Mouse (Mus musculus): ENCODE measurements at regions not wholly inside any gene's neighbourhood (a gene's known extent, or its start where the extent isn't known, plus 50 kb on each side); places are given as distances from the start of the nearest gene placed in this dataset.
A peak's percentile ranks its signal among the peaks of the same experiment; 100 is the strongest.

DNA sequence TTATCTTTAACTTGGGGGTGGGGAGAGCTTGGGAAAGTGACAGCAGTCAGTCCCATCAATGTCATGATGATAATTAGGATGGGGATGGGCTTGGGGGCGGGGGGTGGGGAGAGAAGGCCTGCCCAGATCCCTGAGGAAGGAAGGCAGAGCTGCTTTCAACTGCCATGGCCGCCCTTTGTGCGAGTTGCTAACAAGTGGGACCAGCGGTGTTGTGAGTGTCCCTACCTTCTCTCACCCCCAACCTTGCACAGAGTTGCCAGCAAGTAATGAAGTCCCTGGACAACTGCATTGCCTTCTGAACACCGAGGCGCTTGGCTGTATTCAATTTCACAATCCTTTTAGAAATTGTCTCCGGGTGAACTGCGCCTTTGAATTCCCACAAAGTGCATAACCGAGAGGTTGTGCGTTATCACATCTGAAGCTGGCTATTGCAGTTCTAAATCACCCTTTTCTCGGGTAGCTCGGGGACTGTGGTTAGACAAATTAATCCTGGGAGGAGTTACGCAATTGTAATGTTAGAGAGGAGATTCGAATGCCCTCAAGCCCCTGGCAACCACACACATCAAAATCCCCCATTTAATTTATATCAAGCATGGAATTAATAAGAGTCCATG, 257.9 kb upstream of the Daam1 start:
- no peak for DNase-seq (ENCODE audit: low spot score)

DNA sequence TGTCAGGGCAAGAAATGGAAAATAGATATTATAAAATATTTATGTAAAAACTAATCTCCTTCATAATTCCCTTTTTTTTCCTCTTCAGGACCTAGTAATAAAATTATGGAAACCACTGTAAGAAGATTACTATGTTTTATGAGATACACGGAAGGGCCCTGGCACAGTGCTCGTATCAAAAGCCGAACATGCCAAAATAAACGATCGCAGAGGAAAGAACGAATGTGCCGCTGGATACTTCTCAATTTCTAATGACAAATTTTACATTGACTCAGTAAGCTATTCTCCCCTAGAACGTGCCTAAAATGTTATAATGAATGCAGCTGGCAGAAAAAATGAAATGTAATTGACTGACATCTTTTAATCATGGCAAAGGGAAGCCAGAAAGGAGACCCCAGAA, 257.4 kb upstream of the Daam1 start:
- DNase-seq (ENCODE audit: low spot score) = no peak

DNA sequence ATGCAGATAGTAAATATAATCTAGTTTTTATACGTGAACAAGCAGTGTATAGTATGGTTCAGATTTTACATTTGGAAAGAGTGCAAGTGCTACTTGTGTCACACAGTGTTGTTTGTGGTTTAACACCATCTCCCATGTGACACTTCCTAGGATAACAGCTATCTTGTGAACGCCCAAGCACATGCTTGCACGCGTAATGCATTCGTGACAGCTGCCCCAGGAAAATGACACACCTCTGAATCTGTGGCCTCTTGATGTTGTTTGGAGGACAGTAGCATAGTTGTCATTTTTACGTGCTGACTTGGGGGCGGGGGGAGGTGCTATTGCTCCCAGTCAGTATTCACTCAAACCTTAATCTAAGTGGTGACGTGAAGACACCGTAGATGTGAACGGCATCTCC, 256.2 kb upstream of the Daam1 start:
- no peak for DNase-seq (ENCODE audit: low spot score)

DNA sequence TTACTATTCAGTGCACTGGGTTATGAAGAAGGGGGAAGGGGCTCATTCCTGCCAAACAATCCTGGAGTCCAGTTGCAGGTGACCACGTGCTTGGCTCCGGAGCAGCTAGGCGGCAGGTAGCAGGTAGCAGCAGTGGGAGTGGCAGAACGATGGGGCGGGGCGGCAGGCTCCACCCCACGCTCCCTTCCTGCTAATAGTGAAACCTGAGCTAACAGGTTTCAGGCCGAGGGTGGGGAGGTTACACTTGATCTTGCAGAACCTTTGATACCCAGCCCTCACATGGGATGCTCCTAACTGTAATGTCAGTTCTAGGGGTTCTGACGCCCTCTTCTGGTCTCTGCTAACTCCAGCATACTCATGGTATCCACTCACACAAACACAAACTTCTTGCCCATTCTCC, 253.5 kb upstream of the Daam1 start:
- peak; percentile 41 for DNase-seq (ENCODE audit: low spot score)

DNA sequence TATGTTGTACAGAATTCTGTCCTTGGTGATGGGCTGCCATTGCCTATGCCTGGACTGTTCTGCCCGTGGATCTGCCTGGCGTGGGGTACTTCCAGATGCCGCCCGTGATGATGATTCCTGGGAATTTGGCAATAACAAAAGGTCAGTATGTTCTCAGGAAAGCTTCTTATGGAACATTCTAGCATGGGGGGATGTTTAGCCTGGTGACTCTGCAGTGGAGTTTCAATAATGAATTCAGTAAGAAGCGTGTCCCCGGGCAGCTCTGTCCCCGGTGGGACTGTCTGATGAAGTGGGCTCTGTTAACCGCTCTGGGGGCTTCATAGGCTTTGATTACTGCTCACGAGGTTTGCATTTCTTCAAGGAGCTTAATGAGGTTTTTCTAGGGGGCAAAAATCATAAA, 252.9 kb upstream of the Daam1 start:
- no peak for DNase-seq (ENCODE audit: low spot score)

DNA sequence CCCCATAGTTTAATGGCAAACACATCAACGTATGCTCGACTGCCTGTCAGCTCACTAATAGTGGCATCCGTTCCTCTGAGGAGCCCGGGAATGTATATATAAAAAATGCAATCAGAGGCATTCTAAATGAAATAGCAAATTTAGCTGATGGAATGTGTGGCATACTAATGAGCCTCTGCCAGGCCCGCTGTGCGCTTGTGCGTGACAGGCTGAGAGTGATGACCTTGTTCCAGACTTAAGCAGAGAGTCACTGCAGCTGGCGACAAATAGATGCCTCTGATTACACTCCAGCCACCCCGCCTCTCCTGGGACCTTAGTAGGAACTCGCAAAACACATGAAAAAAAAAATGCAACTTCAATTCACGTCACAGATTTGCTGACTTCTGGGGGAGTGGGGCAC, 252.0 kb upstream of the Daam1 start:
- no peak for DNase-seq (ENCODE audit: low spot score)

DNA sequence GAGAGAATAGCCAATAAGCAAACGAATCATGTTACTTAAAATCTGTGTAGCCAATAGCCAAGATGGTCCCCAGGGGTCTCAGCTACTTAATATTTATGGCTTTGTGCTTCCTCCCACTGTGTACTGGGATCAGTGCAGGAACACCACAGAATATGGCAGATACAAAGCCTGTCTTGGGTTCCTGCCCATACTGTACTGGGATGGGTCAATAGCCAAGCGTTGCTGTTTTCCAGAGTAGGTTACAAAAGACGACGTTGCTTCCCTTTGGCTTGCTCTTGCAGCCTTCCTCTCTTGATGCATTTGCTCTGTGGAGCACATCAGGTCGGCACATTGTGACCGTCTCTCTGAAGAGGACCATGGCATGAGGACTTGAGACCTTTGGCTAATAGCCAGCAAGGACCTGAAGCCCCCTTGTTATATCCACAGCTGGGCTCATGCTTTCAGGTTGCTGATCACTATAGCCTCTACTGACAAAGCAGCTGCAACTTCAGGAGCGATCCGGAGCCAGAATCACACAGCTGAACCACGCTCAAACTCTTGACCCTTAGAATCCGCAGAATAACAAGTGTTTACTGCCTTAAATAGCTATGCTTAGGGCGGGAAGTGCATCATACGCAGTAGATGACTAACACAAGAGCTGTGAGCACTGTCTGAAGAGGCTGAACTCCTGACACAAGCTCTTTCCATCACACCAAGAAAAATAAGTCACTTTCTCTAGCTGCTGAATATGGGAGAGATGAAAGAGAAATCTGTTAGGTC, 250.2 kb upstream of the Daam1 start:
- no peak for DNase-seq (ENCODE audit: low spot score)

DNA sequence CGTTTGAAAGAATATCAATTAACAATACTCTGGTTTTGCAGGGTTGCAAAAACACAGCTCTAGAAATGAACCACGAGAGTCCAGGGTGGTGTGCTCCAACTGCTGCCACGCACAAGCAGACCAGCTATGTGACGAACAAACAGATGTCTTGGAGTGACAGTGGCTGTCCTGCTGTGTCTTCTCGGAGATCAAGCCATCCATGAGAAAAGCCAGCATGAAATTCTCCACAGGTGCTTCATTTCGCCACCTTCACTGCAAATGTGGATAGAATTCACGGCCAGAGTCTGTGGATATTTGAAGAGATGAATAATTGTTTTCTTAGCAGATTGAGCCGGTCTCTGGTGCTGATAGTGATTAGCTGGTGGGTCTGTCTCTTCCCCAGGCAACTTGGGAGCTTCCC, 246.3 kb upstream of the Daam1 start:
- no peak for DNase-seq (ENCODE audit: low spot score)

DNA sequence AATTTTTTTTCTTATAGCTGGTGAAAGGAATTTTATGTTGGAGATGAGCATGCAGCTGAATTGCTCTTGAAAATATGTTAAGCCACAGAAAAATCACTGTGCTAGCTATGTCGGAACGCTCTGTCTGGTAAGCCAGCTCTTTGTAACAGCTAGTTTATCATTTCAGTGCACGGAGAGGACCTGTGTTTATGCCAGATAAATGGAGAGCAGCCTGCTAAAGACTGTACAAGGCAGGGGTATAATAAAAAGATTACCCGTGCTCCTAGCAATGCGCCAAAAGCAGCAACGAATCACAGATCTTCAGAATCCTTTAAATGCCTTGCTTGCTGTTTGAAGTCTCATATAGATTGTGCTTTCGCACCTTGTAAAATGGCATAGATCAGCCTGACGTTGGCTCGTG, 232.2 kb upstream of the Daam1 start:
- DNase-seq (ENCODE audit: low spot score) = no peak

DNA sequence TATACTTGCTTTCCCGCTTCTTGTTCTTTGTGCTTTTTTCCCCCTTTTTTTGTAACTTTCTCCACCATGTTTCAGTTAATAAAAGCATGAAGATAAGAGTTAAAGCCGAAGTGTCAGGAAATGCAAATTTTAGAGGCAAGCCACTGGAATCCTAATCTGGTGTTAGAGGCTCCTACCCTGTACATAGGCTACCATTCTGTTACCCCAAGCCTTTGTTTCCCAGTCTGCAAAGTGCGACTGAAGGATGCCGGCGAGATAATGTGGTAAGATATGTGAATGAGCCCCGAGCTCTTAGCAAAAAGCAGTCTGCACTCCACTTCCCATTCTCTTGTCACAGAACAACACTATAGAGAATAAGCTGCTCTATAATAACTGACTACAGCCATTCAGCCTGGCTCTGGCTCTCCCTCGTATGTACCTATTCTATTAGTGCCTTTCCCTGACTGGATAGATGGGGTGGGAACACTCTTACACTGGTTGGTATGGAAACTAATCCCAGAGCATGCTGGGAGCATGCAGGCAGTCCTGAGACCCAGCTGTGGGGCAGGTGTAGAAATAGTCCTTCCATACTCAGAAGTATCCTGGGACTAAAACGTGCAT, 229.7 kb upstream of the Daam1 start:
- no peak for DNase-seq (ENCODE audit: low spot score)

DNA sequence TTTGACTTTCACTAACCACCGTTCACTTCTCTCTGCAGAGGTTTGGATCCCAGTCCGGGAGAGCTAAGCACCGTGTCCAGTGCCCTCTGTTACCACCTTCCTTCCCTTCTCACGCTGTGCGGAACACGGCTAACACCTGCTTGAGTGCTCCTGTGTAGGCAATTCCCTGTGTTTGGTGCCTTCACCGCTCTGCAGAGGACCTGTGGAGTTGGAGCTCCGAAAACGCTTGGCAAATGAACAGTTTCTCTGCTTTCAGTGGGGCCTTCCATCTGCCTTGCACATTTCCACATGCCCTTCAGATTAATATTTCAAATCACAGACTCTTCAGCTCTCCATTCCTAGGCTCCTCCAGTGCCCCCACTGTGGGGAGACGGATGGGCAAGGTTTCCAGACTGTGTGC, 227.7 kb upstream of the Daam1 start:
- DNase-seq (ENCODE audit: low spot score) = no peak

DNA sequence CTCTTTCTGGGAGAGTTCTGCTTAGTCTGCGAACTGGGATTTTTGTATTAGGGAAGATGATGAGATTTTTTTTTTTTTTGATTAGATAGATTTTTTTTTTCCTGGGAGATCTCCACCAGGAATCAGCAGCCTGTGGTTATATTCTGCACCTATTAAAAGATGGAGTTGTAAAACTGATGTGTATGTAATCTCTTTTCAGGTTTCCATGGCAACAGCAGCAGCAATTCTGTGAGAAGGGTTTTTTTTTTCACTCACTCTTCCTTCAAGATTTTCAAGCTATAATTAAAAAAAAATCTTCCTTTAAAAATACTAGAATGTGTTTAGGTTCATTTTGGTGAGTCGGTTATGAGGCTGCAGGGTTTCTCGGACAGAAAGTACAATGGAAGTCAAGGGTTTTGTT, 224.5 kb upstream of the Daam1 start:
- DNase-seq (ENCODE audit: low spot score) = no peak

DNA sequence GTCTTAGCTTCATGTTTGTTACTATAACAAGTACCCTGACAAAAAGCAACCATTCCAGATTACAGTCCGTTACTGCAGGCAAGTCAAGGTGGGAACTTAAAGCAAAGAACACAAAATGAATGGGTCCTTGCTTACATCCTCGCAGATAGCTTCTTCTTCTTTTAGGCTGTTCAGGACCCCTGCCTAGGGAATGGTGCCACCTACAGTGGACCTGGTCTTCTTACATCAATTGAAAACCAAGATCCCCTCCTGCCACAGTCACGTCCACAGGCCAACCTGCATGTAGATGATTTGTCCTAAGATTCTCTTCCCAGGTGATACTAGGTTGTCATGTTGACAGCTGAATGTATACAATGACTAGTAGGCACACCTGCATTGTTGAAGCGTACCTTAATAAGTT, 222.9 kb upstream of the Daam1 start:
- no peak for DNase-seq (ENCODE audit: low spot score)

DNA sequence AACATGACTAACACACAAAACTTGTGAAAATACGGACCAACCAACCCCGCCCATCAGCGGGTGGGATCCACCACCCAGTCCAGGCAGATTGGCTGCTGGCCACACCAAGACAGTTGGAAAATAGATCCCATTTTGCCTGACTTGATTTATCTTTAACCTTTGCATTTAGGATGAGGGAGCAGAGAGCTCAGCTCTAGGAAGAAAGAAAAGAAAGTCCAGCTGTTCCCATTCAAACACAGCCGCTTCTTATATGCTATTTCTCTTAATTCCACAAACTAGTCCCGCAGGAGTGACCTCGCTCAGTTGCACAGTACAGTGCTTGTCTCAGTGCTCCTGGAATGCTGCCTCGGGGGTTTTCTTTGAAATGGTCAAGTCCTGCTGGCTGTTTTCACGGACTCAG, 217.6 kb upstream of the Daam1 start:
- no peak for DNase-seq (ENCODE audit: low spot score)

DNA sequence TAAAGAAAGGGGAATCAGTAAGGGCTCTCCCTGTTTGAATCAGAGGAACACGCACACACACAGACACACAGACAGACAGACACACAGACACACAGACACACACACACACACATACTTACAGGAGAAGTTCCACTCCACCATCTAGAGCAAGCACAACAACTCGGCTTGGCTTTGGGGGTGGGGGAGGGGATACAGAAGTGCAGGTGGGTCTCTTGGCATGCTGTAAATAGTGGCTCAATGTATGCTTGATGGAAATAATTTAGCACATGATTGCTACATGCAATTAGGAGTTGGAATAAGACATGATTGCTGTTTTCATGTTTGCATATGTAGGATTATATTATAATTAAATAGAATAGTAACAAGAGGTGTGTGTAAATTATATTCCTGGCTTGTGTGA, 215.9 kb upstream of the Daam1 start:
- no peak for DNase-seq (ENCODE audit: low spot score)

DNA sequence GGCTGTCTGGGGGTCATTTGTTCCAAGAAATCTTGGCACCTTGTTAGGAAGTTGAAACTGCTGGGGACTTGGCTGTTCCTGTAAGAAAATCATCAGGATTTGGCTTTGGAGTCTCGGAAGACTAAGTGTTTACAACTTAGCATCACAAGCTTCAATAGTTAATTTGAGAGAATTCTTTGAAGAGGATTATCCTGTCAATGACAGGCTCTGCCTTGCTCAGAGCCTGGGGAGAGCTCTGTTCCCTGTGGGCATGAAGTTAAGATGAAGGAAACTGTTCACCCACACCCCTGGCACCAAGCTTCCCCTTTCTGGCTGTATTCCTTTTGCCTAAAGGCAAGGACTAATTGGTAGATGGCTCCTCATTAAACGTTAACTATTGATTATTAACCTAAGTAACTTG, 215.5 kb upstream of the Daam1 start:
- no peak for DNase-seq (ENCODE audit: low spot score)

DNA sequence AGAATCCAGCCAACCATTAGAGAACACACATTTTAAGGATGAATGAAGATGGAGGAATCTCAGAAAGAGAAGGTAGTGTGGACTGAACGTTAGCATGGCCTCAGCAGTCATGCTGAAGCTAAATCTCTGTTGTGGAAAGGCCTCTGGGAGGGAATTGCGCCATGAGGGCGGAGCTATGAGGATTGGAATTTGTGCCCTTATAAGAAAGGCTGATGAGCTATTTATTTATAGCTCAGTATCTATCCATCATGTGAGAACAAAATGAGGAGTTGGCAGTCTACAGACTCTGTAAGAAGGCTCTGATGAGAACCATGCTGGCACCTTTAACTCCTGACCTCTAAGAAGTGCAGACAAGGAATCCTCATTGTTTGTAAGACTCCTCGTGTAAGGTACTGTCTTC, 214.8 kb upstream of the Daam1 start:
- DNase-seq (ENCODE audit: low spot score) = no peak

DNA sequence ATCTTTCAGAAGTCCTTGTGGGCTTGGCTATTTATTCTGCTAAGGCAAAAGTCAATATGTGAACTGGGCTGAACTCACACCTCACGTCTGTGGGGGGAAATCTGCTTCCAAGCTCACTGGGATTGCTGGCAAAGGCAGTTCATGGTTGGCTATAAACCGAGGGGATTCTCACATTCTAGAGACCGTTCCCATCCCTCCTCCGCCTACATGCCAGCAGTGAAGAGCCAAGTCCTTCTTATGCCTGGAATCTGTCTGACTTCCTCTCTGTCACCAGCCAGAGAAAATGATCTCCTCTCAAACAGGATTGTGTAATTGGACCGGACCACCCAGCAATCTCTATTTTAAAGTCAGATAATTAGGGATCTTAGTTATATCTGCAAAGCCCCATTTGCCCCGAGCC, 212.4 kb upstream of the Daam1 start:
- DNase-seq (ENCODE audit: low spot score) = peak; percentile 39

DNA sequence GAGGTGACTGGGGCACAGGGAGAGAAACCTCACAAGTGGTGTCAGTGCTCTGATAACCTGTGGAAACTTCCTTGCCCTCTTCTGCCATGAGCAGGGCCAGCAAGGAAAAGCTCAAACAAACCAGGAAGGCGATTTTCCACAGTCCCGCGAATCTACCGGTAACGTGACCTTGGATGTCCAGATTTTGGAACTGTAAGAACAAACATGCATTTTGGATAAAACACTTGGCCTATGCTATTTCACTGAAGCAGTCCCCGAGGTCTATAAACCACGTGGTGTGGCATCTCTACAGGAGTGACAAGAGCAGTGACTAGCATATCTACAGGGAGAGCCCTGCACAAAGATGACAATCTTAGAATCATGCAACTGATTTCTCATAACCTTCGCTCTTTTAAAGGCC, 211.9 kb upstream of the Daam1 start:
- DNase-seq (ENCODE audit: low spot score) = no peak

DNA sequence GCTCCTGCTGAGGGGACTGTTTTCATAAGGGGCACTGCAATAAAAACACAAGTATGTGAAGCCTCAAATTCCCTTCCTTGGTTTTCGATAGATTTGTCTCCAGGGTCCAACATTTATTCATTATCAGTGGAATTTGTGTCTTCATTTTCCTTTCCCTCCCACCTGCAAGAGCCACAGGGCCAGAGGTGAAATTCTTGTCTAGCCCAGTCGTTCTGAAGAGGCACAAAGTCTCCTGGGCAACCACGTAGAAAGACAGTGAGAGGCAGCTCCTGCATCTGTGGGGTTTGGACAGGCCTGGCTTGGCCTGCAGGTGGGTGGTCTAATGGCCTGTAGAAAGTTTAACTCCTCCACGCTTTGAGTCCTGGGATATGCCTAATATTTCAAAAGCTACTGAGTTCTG, 211.3 kb upstream of the Daam1 start:
- DNase-seq (ENCODE audit: low spot score) = no peak

DNA sequence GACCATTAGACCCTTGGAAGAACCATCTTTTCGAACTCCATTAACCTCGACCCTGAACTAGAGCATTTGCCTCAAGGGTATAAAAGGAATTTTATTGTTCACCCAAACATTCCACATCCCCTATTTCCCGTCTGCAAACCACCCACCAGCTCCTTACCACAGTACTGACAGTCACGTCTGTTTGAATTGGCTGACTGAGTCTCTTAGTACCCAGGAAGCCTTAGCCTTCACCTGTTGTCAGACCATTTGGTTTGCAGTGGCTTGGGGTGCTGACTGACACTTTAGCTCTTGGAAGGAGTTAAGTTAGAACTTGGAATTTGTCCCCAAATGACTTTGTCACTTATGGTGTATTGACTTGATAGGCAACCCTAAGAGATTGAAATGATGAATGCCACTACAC, 209.3 kb upstream of the Daam1 start:
- no peak for DNase-seq (ENCODE audit: low spot score)

DNA sequence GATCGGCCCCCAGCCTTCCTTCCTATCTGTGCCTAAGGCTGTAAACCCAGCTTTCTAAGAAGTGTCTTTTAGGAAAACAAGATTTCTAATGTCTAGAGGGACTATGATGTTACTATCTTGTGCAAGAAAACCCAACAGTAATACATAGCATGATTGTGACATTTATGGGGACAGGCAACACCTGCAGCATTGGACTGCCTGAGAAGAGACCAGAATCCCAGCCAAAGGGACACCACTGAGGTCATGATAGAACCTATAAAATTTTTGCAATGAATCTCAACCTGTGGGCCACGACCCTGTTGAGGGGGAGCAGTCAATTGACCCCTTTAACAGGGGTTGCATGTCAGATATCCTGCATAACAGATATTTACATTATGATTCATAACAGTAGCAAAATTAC, 208.1 kb upstream of the Daam1 start:
- no peak for DNase-seq (ENCODE audit: low spot score)

DNA sequence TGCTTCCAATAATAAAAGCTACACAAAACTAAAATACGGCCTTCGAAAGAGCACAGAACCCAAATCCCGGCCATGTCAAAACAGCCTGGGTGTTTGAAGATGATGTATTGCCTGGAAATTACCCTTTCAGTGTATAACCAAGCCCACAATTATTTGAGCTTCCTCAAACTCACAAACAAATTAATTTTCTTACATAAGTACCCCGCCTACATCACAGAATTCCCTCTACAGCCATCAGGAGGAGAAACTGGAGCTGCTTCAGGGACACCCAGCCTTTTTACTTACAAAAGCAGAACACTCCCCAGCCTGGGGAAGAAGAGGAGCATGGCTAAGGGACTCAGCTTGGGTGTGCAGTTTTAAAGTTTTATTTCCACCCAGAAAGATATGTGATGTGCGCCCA, 207.6 kb upstream of the Daam1 start:
- no peak for DNase-seq (ENCODE audit: low spot score)

DNA sequence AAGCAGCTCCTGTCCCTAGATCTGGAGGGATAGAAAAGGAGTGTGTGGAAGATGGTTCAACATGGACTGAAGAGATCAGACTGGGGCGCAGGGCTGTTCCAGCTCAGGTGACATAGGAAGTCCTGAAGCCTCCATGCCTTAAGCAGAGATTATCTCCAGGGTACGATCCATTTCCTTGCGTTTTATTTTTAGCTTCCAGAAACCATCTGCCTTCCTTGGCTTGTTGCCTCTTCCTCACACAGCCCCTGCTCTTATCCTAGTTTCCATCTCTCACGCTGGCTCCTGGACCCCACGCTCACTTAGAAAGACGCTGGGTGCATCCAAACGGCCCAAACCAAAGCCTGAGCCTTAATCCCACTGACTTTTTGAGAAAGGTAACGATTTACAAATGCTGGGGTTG, 206.8 kb upstream of the Daam1 start:
- no peak for DNase-seq (ENCODE audit: low spot score)

Data from lung, postnatal 25 days (tissue).